Mouse (Mus musculus): Measurements from ENCODE around the gene Tcl1b2. TPM values are rescaled to one million over a fixed set of nuclear protein-coding genes. Genes with fewer than 3 reads are reported as not detected.
"Not testable (repeated sequence)": the region's sequence is repeated elsewhere in the genome, so short reads cannot be mapped to it uniquely, and the experiment has no call there.

Gene Tcl1b2
- polyA plus RNA-seq, 1 experiment, result not detected

- H3K27me3 ChIP-seq (replicated peaks; ENCODE audit: control insufficient read depth, insufficient read depth, low read length), result no peaks in the 10 kb centered on the region
- no peak for DNase-seq
- TF ChIP-seq CTCF (conservative IDR thresholded peaks at IDR 0.05; ENCODE audit: insufficient read depth, insufficient read length, low read depth, low read length) (no peak), POLR2A (IDR thresholded peaks at IDR 0.05; ENCODE audit: low read depth, low read length) (no peak)
- H3K4me3 ChIP-seq (ENCODE audit: insufficient read depth, low read depth, low read length), result no peak overlapping the region
- H3K4me1 ChIP-seq (ENCODE audit: control insufficient read depth, insufficient read depth, low read length), result no peaks in the 10 kb centered on the region
- 91% methylated on average over 3 of the region's 3 CpGs for whole genome bisulfite sequencing
- no peak overlapping the region for H3K27ac ChIP-seq (ENCODE audit: insufficient read depth, low read depth, low read length)
- H3K36me3 ChIP-seq (ENCODE audit: control insufficient read depth, insufficient read depth, low read length), result no peaks in the 10 kb centered on the region
Observed at GRCm38 (mm10) chr12:105143096-105143495, 2.7 kb upstream of the Tcl1b2 start.

- H3K27ac ChIP-seq (ENCODE audit: insufficient read depth, low read depth, low read length); H3K27me3 ChIP-seq (replicated peaks; ENCODE audit: control insufficient read depth, insufficient read depth, low read length); DNase-seq; H3K4me3 ChIP-seq (ENCODE audit: insufficient read depth, low read depth, low read length); H3K4me1 ChIP-seq (ENCODE audit: control insufficient read depth, insufficient read depth, low read length); H3K36me3 ChIP-seq (ENCODE audit: control insufficient read depth, insufficient read depth, low read length): not testable (repeated sequence)
- WGBS, result 50% methylated on average over 1 of the region's 1 CpGs
Observed at GRCm38 (mm10) chr12:105144928-105145327, 886 bp upstream of the Tcl1b2 start.

- not testable (repeated sequence) for H3K4me3 ChIP-seq (ENCODE audit: insufficient read depth, low read depth, low read length); H3K27ac ChIP-seq (ENCODE audit: insufficient read depth, low read depth, low read length); DNase-seq; H3K27me3 ChIP-seq (replicated peaks; ENCODE audit: control insufficient read depth, insufficient read depth, low read length); H3K36me3 ChIP-seq (ENCODE audit: control insufficient read depth, insufficient read depth, low read length); H3K4me1 ChIP-seq (ENCODE audit: control insufficient read depth, insufficient read depth, low read length)
- WGBS, result 38% methylated on average over 4 of the region's 4 CpGs
Observed at GRCm38 (mm10) chr12:105155286-105155685, 9.5 kb downstream of the Tcl1b2 start.

GRCm38 (mm10) chr12:105158842-105159241, 13.0 kb downstream of the Tcl1b2 start:
- Histone ChIP-seq H3K36me3 (ENCODE audit: control insufficient read depth, insufficient read depth, low read length) (no peaks in the 10 kb centered on the region), H3K27me3 (replicated peaks; ENCODE audit: control insufficient read depth, insufficient read depth, low read length) (no peaks in the 10 kb centered on the region), H3K4me3 (ENCODE audit: insufficient read depth, low read depth, low read length) (no peak overlapping the region), H3K27ac (ENCODE audit: insufficient read depth, low read depth, low read length) (no peak overlapping the region), H3K4me1 (ENCODE audit: control insufficient read depth, insufficient read depth, low read length) (no peaks in the 10 kb centered on the region)
- TF ChIP-seq POLR2A (IDR thresholded peaks at IDR 0.05; ENCODE audit: low read depth, low read length) (no peak), CTCF (conservative IDR thresholded peaks at IDR 0.05; ENCODE audit: insufficient read depth, insufficient read length, low read depth, low read length) (no peak)
- WGBS, result 54% methylated on average over 6 of the region's 6 CpGs
- no peak for DNase-seq

GRCm38 (mm10) chr12:105159390-105159789, 13.6 kb downstream of the Tcl1b2 start, which contains the start of gene Tcl1b1:
Gene Tcl1b1, plus strand, starts transcription at chr12:105159690.
- no peak within 1 kb of the TSS for H3K27ac ChIP-seq (ENCODE audit: insufficient read depth, low read depth, low read length)
- H3K4me3 ChIP-seq (ENCODE audit: insufficient read depth, low read depth, low read length), result no peak within 1 kb of the TSS
- no peaks in the 10 kb centered on the region for H3K4me1 ChIP-seq (ENCODE audit: control insufficient read depth, insufficient read depth, low read length)
- no peak for DNase-seq
- WGBS, result 70% methylated on average over 4 of the region's 4 CpGs
- no peaks in the 10 kb centered on the region for H3K36me3 ChIP-seq (ENCODE audit: control insufficient read depth, insufficient read depth, low read length)
- TF ChIP-seq POLR2A (IDR thresholded peaks at IDR 0.05; ENCODE audit: low read depth, low read length) (no peak), CTCF (conservative IDR thresholded peaks at IDR 0.05; ENCODE audit: insufficient read depth, insufficient read length, low read depth, low read length) (no peak)
- no peaks in the 10 kb centered on the region for H3K27me3 ChIP-seq (replicated peaks; ENCODE audit: control insufficient read depth, insufficient read depth, low read length)

DNA sequence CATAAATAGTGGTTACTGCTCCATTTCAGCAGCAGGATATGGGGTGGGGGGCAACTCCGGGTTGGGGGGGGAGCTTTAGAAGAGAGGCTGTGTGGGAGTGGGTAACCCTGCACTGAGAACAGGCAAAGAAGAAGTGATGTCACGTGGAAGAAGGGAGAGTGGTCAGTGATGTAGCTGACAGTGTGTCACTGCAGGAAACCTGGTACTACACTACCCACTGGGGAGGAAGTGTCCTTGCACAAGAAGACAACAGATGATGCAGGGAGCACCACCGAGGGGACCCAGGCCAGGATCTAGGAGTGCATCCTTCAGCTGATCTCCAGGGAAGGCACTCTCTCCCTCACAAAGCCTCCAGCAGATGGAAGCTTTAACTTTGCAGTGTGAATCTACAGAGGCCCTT, 20.9 kb downstream of the Tcl1b2 start:
- no peak for DNase-seq
- no peak overlapping the region for H3K4me3 ChIP-seq (ENCODE audit: insufficient read depth, low read depth, low read length)
- H3K36me3 ChIP-seq (ENCODE audit: control insufficient read depth, insufficient read depth, low read length), result no peaks in the 10 kb centered on the region
- H3K27ac ChIP-seq (ENCODE audit: insufficient read depth, low read depth, low read length), result no peak overlapping the region
- no peaks in the 10 kb centered on the region for H3K27me3 ChIP-seq (replicated peaks; ENCODE audit: control insufficient read depth, insufficient read depth, low read length)
- no peaks in the 10 kb centered on the region for H3K4me1 ChIP-seq (ENCODE audit: control insufficient read depth, insufficient read depth, low read length)
- no peak for TF ChIP-seq POLR2A (IDR thresholded peaks at IDR 0.05; ENCODE audit: low read depth, low read length)
- no peak for TF ChIP-seq CTCF (conservative IDR thresholded peaks at IDR 0.05; ENCODE audit: insufficient read depth, insufficient read length, low read depth, low read length)
- 31% methylated on average over 3 of the region's 3 CpGs for WGBS

- TF ChIP-seq CTCF (conservative IDR thresholded peaks at IDR 0.05; ENCODE audit: insufficient read depth, insufficient read length, low read depth, low read length) (no peak), POLR2A (IDR thresholded peaks at IDR 0.05; ENCODE audit: low read depth, low read length) (no peak)
- no peak for DNase-seq
- Histone ChIP-seq H3K36me3 (ENCODE audit: control insufficient read depth, insufficient read depth, low read length) (no peaks in the 10 kb centered on the region), H3K4me1 (ENCODE audit: control insufficient read depth, insufficient read depth, low read length) (no peaks in the 10 kb centered on the region), H3K27ac (ENCODE audit: insufficient read depth, low read depth, low read length) (no peak overlapping the region), H3K27me3 (replicated peaks; ENCODE audit: control insufficient read depth, insufficient read depth, low read length) (no peaks in the 10 kb centered on the region), H3K4me3 (ENCODE audit: insufficient read depth, low read depth, low read length) (no peak overlapping the region)
- WGBS, result 85% methylated on average over 2 of the region's 2 CpGs
Observed at GRCm38 (mm10) chr12:105173366-105173765, 27.6 kb downstream of the Tcl1b2 start.

DNA sequence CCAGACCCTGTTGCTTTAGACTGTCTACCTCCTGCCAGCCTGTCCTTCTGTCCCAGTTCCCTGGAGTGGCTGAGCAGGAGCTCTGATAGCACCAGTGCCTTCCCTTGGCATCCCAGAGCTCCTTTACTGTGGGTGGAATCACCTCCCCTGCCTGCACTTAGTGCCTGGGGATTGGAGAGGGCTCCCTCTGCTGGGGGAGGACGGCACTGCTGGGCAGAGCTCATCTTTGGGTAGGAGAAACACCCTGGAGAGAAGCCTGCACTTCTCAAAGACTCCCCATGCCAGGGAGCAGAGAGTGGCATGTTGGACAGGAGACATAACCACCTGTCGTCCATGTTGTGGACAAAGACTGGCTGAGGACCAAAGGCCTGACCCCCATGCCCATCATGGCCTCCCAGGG, 28.5 kb downstream of the Tcl1b2 start:
- WGBS, result 40% methylated on average over 2 of the region's 2 CpGs
- H3K4me3 ChIP-seq (ENCODE audit: insufficient read depth, low read depth, low read length); H3K36me3 ChIP-seq (ENCODE audit: control insufficient read depth, insufficient read depth, low read length); H3K27ac ChIP-seq (ENCODE audit: insufficient read depth, low read depth, low read length); H3K4me1 ChIP-seq (ENCODE audit: control insufficient read depth, insufficient read depth, low read length); H3K27me3 ChIP-seq (replicated peaks; ENCODE audit: control insufficient read depth, insufficient read depth, low read length): not testable (repeated sequence)
- peak; percentile 57 for DNase-seq

DNA sequence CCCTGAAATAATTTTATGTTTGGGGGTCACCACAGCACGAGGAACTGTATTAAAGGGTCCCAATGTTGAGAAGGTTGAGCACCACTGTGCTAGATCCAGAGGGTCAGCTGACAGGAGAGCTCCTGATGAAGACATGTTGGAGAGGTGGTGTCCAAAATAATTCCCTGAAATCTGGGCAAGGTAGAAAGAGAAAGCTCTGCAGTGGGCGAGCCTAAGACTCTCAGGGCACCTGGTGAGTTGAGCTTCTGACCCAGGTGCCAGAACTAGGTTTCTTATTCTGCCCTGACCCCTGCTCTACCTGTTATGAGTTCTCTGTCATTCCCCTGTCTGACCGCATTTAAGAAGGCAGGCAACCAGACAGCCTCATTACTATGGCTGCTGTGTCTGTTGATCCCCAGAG, 30.2 kb downstream of the Tcl1b2 start, which contains the start of gene Tcl1b5:
Gene Tcl1b5 (plus strand): TSS at position 301 of the 400 bp plus-strand sequence.
- not testable (repeated sequence) for H3K4me1 ChIP-seq (ENCODE audit: control insufficient read depth, insufficient read depth, low read length); H3K27me3 ChIP-seq (replicated peaks; ENCODE audit: control insufficient read depth, insufficient read depth, low read length); DNase-seq; H3K27ac ChIP-seq (ENCODE audit: insufficient read depth, low read depth, low read length); H3K4me3 ChIP-seq (ENCODE audit: insufficient read depth, low read depth, low read length); H3K36me3 ChIP-seq (ENCODE audit: control insufficient read depth, insufficient read depth, low read length)
- WGBS, result 62% methylated on average over 3 of the region's 3 CpGs

DNA sequence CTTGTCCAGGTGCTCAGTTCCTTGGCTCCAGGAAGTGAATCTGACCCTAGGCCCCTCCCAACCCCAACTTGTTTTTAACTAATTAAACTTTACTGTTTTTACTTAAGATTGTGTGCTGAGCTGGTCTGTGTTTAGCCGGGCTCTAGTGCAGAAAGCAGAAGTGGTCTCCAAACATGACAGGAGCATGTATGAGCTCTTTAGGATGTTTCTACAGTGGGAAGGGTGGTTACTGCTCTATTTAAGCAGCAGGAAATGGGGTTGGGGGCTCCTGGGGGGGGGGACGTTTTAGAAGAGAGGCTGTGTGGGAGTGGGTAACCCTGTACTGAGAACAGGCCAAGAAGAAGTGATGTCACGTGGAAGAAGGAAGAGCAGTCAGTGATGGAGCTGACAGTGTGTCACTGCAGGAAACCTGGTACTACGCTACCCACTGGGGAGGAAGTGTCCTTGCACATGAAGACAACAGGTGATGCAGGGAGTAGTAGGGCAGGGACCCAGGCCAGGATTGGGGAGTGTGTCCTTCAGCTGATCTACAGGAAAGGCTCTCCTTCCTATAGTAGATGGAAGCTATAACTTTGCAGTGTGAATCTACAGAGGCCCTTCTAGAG, 35.3 kb downstream of the Tcl1b2 start:
- WGBS, result 54% methylated on average over 4 of the region's 4 CpGs
- not testable (repeated sequence) for H3K27me3 ChIP-seq (replicated peaks; ENCODE audit: control insufficient read depth, insufficient read depth, low read length); H3K27ac ChIP-seq (ENCODE audit: insufficient read depth, low read depth, low read length); DNase-seq; H3K4me1 ChIP-seq (ENCODE audit: control insufficient read depth, insufficient read depth, low read length); H3K36me3 ChIP-seq (ENCODE audit: control insufficient read depth, insufficient read depth, low read length); H3K4me3 ChIP-seq (ENCODE audit: insufficient read depth, low read depth, low read length)

DNA sequence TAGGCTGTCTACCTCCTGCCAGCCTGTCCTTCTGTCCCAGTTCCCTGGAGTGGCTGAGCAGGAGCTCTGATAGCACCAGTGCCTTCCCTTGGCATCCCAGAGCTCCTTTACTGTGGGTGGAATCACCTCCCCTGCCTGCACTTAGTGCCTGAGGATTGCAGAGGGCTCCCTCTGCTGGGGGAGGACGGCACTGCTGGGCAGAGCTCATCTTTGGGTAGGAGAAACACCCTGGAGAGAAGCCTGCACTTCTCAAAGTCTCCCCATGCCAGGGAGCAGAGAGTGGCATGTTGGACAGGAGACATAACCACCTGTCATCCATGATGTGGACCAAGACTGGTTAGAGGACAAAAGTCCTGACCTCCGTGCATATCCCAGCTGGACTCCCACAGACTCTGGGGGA, 43.2 kb downstream of the Tcl1b2 start:
- not testable (repeated sequence) for H3K4me3 ChIP-seq (ENCODE audit: insufficient read depth, low read depth, low read length); H3K27ac ChIP-seq (ENCODE audit: insufficient read depth, low read depth, low read length); H3K36me3 ChIP-seq (ENCODE audit: control insufficient read depth, insufficient read depth, low read length); H3K4me1 ChIP-seq (ENCODE audit: control insufficient read depth, insufficient read depth, low read length); H3K27me3 ChIP-seq (replicated peaks; ENCODE audit: control insufficient read depth, insufficient read depth, low read length)
- peak; percentile 8 for DNase-seq
- 48% methylated on average over 2 of the region's 2 CpGs for WGBS

All from kidney, adult 2 months (tissue).